Mouse (Mus musculus) neural tube, embryonic 12.5 days (tissue): ENCODE results near the gene Cabp1. TPM values are rescaled to one million over a fixed set of nuclear protein-coding genes. Genes with fewer than 3 reads are reported as not detected.

Source experiments
- ATAC-seq: fragments of 200-750 bp; cut with Nextera tagmentation; 2 replicates; pipeline ENCODE4 v1.8.0; 2017; ENCODE audit warnings: low read depth, mild to moderate bottlenecking, moderate TSS enrichment, moderate library complexity; ENCODE audit not compliant: low FRiP score
- H3K27ac ChIP-seq: fragments of 300-500 bp; sonication (generic); 2 replicates; pipeline ENCODE4 v1.5.1; 2016
- H3K27me3 ChIP-seq: fragments of 300-500 bp; sonication (generic); replicated peaks from 2 replicates; pipeline ENCODE4 v1.6.1; 2016; ENCODE audit warnings: mild to moderate bottlenecking
- H3K36me3 ChIP-seq: fragments of 300-500 bp; sonication (generic); 2 replicates; pipeline ENCODE4 v1.6.1; 2016; ENCODE audit warnings: mild to moderate bottlenecking
- H3K4me1 ChIP-seq: fragments of 300-500 bp; sonication (generic); 2 replicates; pipeline ENCODE4 v1.6.1; 2016
- H3K4me2 ChIP-seq: fragments of 300-500 bp; sonication (generic); replicated peaks from 2 replicates; pipeline ENCODE4 v1.6.1; 2016; ENCODE audit warnings: mild to moderate bottlenecking
- H3K4me3 ChIP-seq: fragments of 300-500 bp; sonication (generic); 2 replicates; pipeline ENCODE4 v1.5.1; 2016
- H3K9ac ChIP-seq: fragments of 300-500 bp; sonication (generic); 2 replicates; pipeline ENCODE4 v1.6.1; 2016; ENCODE audit warnings: mild to moderate bottlenecking
- H3K9me3 ChIP-seq: fragments of 300-500 bp; sonication (generic); 2 replicates; pipeline ENCODE4 v1.6.1; 2016; ENCODE audit warnings: mild to moderate bottlenecking
- WGBS: fragments of 180-500 bp; shearing (Covaris S2); methylation state at CpG from one replicate; pipeline ENCODE4 v1.1.7; 2016; 5-methylcytosine and 5-hydroxymethylcytosine counted together
- polyA plus RNA-seq: library from polyadenylated mRNA; unstranded; fragments of >200 nt; fragmentation: Nextera tagmentation; extraction: Ambion mirVana; gene quantifications from 2 replicates; pipeline ENCODE4 v1.2.1, GENCODE M21; 2016

Gene Cabp1
- polyA plus RNA-seq, 1 experiment from 2014 or later: 24.6 TPM

DNA sequence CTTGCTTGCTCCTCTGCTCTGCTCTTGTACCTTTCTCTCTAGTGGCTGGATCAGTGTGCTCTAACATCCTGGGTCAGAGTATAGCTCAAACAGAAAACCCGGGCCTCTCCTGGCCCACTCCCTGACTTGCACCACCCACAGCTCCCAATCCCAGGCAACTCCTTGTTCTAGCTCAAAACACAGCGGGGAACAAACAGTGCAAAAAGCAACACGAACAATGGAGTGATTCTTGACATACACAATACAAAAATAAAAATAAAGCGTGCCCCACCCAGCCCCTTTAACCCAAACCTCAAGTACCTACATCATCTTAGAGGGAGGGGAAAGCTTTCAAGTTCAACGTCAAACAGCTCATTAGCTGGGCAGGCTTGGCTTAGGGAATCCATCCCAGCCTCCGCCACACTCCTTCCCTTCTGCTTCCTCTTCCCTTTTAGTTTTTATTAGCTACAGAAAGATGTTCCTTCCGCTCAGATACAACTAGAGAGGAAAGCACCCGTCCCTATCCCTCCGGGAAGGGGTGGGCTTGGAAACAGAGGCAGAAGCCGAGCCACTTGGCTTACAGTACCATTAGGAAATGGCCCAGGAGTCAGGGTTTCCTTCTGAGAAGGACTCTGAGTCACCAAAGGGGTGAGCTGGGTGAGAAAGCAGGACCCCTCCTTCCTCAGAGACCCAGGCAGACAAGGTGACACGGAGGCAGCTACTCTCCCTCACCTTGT, 48.8 kb downstream of the Cabp1 start:
- no peak for ATAC-seq
- peaks cover 59% of the 10 kb centered on the region for H3K36me3 ChIP-seq
- no peak overlapping the region for H3K4me2 ChIP-seq

DNA sequence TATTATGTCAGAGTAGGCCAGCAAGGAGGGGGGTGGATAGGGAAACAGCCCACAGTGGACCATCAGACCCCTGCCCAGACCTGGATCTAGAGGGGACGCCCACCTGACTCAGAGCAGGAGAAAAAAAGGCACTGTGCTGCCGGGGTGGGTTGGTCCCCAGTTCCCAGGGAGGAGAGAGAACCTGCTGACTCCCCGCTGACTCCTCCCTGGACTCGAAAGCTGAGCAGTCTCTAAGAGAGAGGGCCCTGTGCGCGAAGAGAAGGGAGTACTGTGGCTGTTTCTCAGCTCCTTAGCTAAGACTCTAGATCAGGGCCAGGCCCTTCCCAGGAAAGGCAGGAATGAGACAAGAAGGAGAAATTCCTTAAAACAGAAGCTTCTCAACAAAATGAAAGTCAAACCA, 49.7 kb downstream of the Cabp1 start:
- no peak for ATAC-seq
- no peak overlapping the region for H3K27ac ChIP-seq
- H3K27me3 ChIP-seq: no peaks in the 10 kb centered on the region
- peaks cover 50% of the 10 kb centered on the region for H3K36me3 ChIP-seq
- 0 out of 2 replicates have a peak, but pooled peaks cover 3% of the 10 kb centered on the region for H3K4me1 ChIP-seq
- 0 out of 2 replicates have a peak, but pooled peaks cover 3% of the 10 kb centered on the region for H3K9me3 ChIP-seq
- H3K9ac ChIP-seq: no peak overlapping the region
- no peak overlapping the region for H3K4me2 ChIP-seq
- 75% methylated on average over 6 of the region's 6 CpGs for WGBS
- H3K4me3 ChIP-seq: no peak overlapping the region

More for the DNA sequence above, 48.8 kb downstream of the Cabp1 start:
- Histone ChIP-seq H3K4me1 (0 out of 2 replicates have a peak, but pooled peaks cover 3% of the 10 kb centered on the region), H3K27me3 (no peaks in the 10 kb centered on the region), H3K27ac (no peak overlapping the region), H3K9me3 (0 out of 2 replicates have a peak, but pooled peaks cover 4% of the 10 kb centered on the region), H3K4me3 (no peak overlapping the region), H3K9ac (no peak overlapping the region)
- WGBS: 70% methylated on average over 11 of the region's 11 CpGs

DNA sequence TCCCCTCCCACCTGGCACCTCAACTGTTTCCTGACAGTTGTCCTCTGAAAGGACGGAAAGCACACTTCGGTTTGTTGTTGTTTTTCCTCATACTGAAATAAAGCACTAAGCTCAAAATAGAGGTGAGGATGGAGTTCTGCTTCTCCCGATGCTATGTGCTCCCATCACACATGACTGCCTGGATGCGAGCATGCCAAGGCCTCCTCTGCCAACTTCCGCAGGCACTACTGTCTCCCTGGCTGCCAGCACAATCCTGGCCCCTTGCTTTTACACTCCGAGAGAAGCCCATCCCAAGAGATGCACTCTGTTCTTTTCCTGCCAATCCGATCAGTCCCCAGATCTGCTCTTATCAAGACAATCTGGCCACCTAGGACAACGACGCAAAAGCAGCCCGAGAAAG, 50.6 kb downstream of the Cabp1 start:
- Histone ChIP-seq H3K36me3 (peaks cover 44% of the 10 kb centered on the region), H3K27ac (no peak overlapping the region), H3K4me3 (no peak overlapping the region), H3K4me1 (0 out of 2 replicates have a peak, but pooled peaks cover 3% of the 10 kb centered on the region), H3K9me3 (no peaks in the 10 kb centered on the region), H3K4me2 (no peak overlapping the region), H3K9ac (no peak overlapping the region), H3K27me3 (no peaks in the 10 kb centered on the region)
- 85% methylated on average over 10 of the region's 10 CpGs for whole genome bisulfite sequencing
- no peak for ATAC-seq

DNA sequence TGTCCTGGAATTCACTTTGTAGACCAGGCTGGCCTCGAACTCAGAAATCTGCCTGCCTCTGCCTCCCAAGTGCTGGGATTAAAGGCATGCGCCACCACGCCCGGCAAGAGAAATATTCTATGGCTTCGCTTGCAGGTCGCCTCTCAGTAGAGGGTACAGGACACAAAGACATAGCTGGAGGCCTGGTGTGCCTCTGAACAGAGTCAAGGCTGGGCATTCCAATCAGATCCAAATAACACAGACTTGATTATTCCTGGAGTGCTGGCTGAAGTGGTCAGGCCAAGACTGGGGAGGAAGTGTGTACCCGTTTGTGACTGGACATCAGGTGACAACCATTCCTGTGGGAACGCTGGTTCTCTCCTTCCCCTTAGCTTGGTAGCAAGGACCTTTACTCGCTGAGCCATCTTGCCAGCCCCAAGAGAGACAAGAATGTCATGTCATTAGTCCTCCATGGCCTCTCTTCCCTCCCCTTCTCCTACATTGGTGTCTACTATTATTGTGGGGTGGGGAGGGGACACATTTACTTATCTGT, 51.9 kb downstream of the Cabp1 start:
- WGBS: 92% methylated on average over 9 of the region's 9 CpGs
- no peak for ATAC-seq
- H3K36me3 ChIP-seq: peaks cover 30% of the 10 kb centered on the region

DNA sequence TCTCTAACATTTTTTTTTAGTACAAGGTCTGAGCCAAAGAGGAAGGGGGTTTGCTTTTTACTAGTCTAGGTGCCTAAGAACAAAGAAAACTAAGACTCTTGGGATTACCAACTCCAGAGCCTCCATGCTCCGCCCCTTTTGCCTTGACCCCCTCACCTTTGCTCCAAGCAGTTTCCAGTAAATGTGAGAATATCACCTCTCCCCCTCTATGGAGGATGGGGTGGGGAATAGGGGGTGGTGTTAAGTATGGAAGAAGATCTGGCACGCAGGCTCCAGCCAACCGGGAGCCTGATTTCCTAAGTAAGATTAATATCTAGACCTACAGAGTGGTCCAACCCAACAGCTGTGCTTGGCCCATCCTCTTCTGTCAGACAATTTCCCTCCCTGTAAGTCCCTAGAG, 53.5 kb downstream of the Cabp1 start:
- Histone ChIP-seq H3K4me3 (no peak overlapping the region), H3K9me3 (no peaks in the 10 kb centered on the region), H3K36me3 (peaks cover 15% of the 10 kb centered on the region), H3K27ac (no peak overlapping the region), H3K27me3 (no peaks in the 10 kb centered on the region), H3K9ac (no peak overlapping the region), H3K4me2 (no peak overlapping the region), H3K4me1 (0 out of 2 replicates have a peak, but pooled peaks cover 3% of the 10 kb centered on the region)
- WGBS: 81% methylated on average over 3 of the region's 3 CpGs
- ATAC-seq: no peak

More for the DNA sequence above, 51.9 kb downstream of the Cabp1 start:
- Histone ChIP-seq H3K4me3 (no peak overlapping the region), H3K27ac (no peak overlapping the region), H3K4me2 (no peak overlapping the region), H3K9ac (no peak overlapping the region), H3K9me3 (no peaks in the 10 kb centered on the region), H3K4me1 (0 out of 2 replicates have a peak, but pooled peaks cover 3% of the 10 kb centered on the region), H3K27me3 (no peaks in the 10 kb centered on the region)

DNA sequence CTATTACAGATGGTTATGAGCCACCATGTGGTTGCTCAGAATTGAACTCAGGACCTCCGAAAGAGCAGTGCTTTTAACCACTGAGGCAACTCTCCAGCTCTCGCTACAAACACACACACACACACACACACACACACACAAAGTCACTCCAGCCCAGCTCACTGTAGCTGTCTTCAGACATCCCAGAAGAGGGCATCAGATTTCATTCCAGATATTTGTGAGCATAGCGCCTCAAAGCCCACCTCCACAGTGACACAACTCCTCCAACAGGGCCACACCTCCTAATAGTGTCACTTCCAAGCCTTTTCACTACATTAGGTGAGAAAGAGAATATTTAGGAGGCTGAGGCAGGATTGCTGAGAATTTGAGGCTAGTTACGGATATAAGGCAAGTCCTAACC, 55.1 kb downstream of the Cabp1 start:
- Histone ChIP-seq H3K27me3 (no peaks in the 10 kb centered on the region), H3K36me3 (peaks cover 4% of the 10 kb centered on the region), H3K4me2 (no peak overlapping the region), H3K27ac (no peak overlapping the region), H3K9ac (no peak overlapping the region), H3K9me3 (no peaks in the 10 kb centered on the region), H3K4me3 (no peak overlapping the region), H3K4me1 (0 out of 2 replicates have a peak, but pooled peaks cover 3% of the 10 kb centered on the region)
- WGBS: 72% methylated on average over 4 of the region's 4 CpGs
- ATAC-seq: no peak

DNA sequence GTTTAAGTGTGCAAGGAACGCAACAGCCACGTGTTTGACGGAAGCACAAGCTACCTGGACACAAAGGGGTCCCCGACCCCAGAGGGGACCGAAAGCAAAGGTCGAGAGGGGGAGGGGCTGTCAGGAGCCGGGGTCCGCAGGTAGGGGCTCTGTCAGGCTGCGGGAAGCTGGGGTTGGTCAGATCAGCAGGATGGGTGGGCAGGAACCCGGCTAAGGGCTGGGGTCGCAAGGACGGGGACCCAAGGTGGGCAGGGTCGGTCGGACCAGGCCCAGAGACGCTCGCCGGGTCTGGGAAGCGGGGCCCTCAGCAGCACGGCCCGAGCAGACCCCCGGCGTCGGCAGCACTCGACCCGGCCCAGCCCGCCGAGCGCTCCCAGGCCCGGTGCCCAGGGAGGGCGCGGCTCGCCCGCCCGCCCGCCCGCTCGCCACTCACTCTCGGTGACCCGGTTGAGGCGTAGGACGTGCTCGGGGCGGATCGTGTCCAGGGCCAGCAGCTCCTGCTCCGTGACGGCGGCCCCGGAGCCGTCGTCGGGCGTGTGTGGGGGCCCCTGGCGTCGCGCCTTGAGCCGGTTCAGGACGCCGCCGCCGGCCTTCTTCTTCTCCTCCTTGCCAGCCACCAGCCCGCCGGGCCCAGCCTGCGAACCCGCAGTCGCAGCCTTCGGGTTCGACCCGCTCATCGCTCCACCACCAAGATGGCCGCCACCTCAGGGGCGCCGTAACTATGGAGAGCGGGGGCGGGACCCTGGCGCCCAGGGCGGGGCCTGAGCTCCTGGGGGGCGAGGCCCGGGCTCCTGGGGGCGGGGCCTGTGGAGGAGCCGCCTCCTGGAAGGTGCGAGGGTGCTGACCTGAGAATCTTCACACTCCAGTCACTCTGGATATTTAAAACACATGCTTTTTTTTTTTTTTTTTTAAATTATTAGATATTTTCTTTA, 59.7 kb downstream of the Cabp1 start, which contains the start of gene Unc119b:
Unc119b (minus strand) TSS at position 742 of the 932 bp plus-strand sequence.
- Histone ChIP-seq H3K27me3 (no peaks in the 10 kb centered on the region), H3K4me1 (peaks cover 17% of the 10 kb centered on the region), H3K9ac (peak within 1 kb of the TSS; percentile 93), H3K27ac (no peak within 1 kb of the TSS), H3K4me2 (peak within 1 kb of the TSS; percentile 90), H3K4me3 (peak within 1 kb of the TSS; percentile 97), H3K36me3 (peaks cover 8% of the 10 kb centered on the region), H3K9me3 (no peaks in the 10 kb centered on the region)
- ATAC-seq: peak; percentile 94
- under 1% methylated on average over 80 of the region's 81 CpGs for WGBS

DNA sequence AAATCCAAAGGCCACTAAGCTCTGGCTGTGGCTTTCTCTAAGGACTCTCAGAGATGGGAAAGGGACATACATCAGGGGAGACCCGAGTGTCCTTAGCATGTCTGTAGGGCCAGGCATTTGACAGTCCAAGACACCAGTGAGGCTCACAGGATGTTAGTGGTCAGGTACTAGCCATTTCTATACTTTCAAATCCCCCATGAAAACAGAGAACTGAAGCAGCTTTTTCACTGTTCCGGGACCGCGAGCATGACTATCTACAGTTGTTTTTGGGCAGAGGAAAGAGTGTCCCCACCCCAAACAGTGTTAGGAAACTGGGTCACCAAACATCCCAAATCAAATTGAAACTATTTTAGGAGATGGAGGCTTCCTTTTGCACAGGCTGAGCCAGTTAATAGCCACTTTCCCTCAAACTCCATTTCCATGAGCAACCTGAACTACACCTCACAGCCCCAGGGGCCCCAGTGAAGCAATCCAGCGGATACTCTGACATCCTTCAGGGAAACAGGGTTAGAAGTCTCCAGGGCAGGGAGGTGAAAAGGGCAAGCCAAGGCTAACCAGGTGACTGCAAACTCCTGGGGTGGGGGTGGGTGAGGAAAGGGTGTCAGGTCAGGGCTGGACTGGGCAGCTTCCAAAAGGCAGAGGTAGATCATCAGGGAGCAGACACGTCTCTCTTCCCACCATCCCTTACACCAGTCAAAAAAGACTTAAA, 60.7 kb downstream of the Cabp1 start:
- ATAC-seq: no peak
- H3K27me3 ChIP-seq: no peaks in the 10 kb centered on the region
- 67% methylated on average over 6 of the region's 6 CpGs for WGBS
- H3K9me3 ChIP-seq: no peaks in the 10 kb centered on the region
- peaks cover 17% of the 10 kb centered on the region for H3K4me1 ChIP-seq
- peak overlapping the region; percentile 97 for H3K4me3 ChIP-seq
- peaks cover 16% of the 10 kb centered on the region for H3K36me3 ChIP-seq
- no peak overlapping the region for H3K27ac ChIP-seq
- peak overlapping the region; percentile 93 for H3K9ac ChIP-seq
- H3K4me2 ChIP-seq: peak overlapping the region; percentile 90

DNA sequence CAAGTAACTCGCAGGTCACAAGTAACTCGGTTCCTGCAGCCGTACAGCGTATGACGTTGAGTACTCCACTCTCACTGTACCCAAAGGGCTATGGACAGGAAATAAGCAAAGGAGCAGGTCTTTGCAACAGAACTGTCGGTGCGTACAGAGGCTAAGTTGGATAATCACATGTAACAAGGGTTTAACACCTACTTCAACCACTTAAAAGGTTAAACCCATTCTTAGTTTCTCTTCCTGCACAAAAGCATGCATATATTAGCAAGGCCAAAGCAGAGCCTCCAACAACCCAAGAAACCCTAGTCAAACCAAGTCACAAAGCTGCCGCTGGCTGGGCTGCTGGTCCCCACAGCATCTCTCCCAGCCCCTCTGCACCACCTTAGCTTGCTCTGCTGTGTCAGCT, 61.7 kb downstream of the Cabp1 start:
- peaks cover 26% of the 10 kb centered on the region for H3K36me3 ChIP-seq
- WGBS: 97% methylated on average over 8 of the region's 8 CpGs

DNA sequence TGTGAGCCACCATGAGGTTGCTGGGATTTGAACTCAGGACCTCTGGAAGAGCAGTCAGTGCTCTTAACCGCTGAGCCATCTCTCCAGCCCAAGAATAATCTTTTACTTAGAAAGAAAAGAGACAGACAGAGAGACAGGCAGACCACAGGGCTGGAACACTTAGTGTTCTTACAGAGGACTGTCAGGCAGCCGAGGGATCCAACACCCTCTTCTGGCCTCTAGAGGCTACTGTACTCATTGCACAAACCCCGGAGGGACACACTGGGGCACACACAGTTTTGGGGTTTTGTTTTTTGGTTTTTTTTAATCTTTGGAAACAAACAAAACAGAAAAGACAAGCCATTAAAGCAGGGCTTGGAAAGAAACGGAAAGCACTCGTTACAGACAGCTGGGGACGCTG, 64.9 kb downstream of the Cabp1 start:
- H3K4me3 ChIP-seq: no peak overlapping the region
- H3K9me3 ChIP-seq: no peaks in the 10 kb centered on the region
- H3K4me1 ChIP-seq: peaks cover 34% of the 10 kb centered on the region
- no peak overlapping the region for H3K9ac ChIP-seq
- no peak overlapping the region for H3K27ac ChIP-seq
- no peak overlapping the region for H3K4me2 ChIP-seq
- no peak for ATAC-seq
- peaks cover 51% of the 10 kb centered on the region for H3K36me3 ChIP-seq
- WGBS: 87% methylated on average over 6 of the region's 6 CpGs
- no peaks in the 10 kb centered on the region for H3K27me3 ChIP-seq

More for the DNA sequence above, 61.7 kb downstream of the Cabp1 start:
- no peaks in the 10 kb centered on the region for H3K27me3 ChIP-seq
- no peak overlapping the region for H3K9ac ChIP-seq
- H3K4me2 ChIP-seq: peak overlapping the region; percentile 90
- no peak overlapping the region for H3K4me3 ChIP-seq
- H3K9me3 ChIP-seq: no peaks in the 10 kb centered on the region
- ATAC-seq: no peak
- peaks cover 17% of the 10 kb centered on the region for H3K4me1 ChIP-seq
- H3K27ac ChIP-seq: no peak overlapping the region

DNA sequence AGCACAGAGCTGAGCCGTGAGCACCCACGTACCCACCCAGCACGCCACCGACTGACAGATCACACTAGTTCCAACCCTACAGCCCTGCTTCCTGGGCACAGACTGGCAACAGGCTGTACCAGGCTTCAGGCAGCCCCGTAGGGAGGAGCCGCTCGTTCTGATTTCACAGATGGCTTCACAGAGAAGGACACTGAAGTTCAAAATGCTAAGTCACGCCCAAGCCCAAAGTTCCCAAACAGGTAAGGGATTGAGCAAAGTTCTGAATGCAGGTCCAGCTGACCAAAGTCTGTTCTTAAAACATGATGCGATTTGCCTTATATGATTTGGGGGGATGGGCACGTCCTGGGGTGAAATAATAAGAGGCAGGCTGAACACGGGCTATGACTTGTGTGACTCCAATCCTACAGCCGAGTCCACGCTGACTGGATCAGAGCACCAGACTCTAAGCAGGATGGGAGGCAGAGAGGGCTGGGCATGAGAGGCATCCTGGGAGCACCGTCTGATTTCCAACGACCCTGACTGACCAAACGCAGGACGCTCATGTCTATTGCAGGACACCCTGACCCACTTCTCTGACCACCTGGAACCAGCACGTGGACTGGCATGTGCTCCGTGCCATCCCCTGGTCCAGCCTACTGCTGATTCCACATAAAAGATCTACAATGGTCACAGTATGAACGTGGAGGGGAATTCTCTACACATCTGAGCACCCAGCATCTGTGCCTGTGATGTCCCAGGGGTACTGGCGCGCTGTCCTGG, 66.6 kb downstream of the Cabp1 start:
- Histone ChIP-seq H3K9ac (no peak overlapping the region; the same call in 1 of the 2 replicates), H3K4me1 (peaks cover 21% of the 10 kb centered on the region), H3K4me3 (no peak overlapping the region), H3K36me3 (peaks cover 62% of the 10 kb centered on the region), H3K27ac (no peak overlapping the region), H3K4me2 (no peak overlapping the region), H3K9me3 (no peaks in the 10 kb centered on the region), H3K27me3 (no peaks in the 10 kb centered on the region)
- no peak for ATAC-seq
- 94% methylated on average over 22 of the region's 22 CpGs for WGBS
